Mouse (Mus musculus): Measurements from ENCODE around the gene Slc25a54. TPM values are rescaled to one million over a fixed set of nuclear protein-coding genes. Genes with fewer than 3 reads are reported as not detected.

Slc25a54 gene
- total RNA-seq, 2 experiments from 2014 or later: not detected

DNA sequence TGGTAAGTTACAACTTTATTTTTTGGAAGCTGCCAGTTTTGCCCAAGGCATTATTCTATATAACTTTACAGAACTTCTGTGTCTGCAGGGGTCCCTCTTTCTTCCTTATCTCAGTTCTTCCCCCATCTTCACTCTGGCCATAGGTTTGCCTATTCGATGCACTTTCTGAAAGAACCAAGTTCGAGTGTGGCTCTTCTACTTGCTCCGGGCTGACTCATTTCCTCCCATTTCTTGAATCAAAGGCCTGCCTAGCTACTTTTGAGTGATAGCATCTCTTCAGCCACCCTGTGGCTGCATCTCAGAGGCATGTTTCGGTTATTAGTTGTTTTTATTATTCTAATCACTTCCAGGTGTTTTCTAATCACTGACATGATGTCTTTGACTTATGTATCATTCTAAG lies 43.8 kb downstream of the Slc25a54 start:
- DNase-seq (ENCODE audit: low spot score in 2 of 2): no peak

DNA sequence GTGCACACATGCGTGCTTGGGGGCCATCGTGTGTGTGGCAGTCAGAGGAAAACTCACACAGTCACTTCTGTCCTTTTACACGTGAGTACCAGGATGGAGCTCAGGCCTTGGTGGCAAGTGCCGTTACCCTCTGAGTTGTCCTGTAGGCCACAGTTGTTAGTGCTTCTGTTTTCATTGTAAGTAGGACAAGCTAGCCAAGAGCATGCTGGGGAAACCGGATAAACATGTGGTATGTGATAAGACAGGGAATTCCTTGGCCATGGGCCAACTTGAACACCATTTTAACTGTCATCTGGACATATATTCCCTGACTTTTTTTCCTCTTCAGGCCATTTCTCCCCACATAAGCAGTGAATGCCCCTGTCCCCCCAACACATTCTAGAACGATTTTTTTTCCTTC lies 45.3 kb downstream of the Slc25a54 start:
- DNase-seq (ENCODE audit: low spot score in 2 of 2): no peak

DNA sequence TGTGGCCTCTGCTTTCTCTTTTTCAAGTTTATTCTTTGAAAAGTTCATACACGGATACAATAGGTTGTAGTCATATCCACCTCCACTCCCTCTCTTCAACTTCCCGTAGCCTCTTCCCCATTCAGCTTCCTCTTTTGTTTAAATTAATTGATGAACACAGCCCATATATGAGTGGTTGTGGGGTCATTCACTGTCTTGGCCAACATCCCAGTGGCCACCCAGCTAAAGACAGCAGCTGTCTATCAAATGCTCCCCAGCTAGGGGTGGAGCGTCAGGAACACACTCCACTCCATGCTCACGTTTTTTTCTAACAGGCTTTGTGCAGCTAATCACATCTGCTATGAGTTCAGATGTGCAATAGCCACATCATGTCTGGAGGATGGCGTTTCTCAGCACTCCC lies 49.5 kb downstream of the Slc25a54 start:
- DNase-seq (ENCODE audit: low spot score in 2 of 2): no peak

DNA sequence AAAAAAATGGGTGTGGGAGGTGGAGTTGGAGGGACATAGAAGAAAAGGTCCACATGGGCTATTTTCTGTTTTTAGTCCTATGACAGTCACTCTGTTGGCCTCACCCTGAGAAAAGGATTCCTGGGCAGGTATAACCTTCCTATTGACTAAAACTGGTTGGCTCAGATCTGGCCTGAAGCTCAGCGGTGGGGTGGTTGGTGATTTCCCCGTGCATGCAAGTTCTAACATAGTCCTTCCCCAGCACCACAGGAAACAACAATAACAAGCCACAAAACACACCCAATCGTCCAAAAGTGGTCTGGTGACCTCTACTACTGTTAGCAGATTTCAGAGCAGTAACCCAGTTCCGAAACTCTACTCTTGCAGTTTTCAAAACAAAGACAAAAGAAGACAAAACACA lies 52.7 kb downstream of the Slc25a54 start:
- no peak for DNase-seq (ENCODE audit: low spot score in 2 of 2)

DNA sequence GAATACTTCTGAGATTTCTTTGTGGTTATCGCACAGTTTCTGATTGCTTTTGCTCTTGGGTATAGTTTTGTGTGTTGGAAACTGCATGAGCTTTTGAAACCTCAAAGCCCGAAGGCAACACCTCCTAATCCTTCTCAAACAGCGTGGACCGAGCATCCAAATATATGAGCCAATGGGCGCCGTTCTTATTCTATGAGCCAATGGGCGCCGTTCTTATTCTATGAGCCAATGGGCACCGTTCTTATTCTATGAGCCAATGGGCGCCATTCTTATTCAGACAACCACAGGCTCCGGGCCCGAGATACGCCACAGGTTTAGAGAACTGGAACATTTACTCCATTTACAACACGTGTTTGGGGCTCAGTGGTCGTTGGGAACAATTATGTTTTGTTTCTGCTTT lies 53.8 kb downstream of the Slc25a54 start:
- no peak for DNase-seq (ENCODE audit: low spot score in 2 of 2)

DNA sequence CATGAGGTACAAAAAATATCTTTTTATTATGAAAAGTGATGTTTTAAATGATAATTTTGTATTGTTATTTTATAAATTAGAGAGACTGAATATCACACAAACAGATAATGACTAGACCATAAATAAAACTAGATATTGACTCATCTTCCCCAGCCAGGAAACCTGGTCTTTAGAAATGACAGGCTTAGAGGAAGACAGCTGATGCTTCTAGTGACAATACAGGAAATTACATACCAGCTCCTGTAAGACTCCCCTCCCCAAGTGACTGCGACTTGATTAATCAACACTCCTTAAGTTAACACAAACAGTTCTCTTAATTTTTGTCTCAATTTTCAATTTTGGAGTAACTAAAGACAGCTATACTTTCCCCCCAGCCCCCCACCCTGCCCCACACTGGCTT lies 55.1 kb downstream of the Slc25a54 start:
- no peak for DNase-seq (ENCODE audit: low spot score in 2 of 2)

DNA sequence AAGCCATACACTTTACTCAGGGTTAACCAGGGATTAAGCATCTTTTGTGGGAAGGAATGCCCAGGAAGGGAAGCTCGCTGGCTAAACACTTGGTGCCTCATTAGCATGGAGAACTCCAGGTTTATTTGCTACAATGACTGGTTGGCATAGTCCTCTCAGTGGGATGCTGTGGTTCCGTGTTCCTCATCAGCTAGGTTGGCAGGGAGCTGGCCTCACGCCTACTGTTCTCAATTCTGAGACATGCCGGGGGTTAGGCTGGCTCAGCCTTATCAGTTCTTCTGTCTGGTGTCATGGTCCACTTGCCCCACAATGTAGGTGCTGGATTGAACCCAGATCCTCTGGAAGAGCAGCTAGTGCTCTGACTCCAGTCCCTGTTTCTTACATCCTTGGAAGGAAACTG lies 72.3 kb downstream of the Slc25a54 start:
- no peak for DNase-seq (ENCODE audit: low spot score in 2 of 2)

DNA sequence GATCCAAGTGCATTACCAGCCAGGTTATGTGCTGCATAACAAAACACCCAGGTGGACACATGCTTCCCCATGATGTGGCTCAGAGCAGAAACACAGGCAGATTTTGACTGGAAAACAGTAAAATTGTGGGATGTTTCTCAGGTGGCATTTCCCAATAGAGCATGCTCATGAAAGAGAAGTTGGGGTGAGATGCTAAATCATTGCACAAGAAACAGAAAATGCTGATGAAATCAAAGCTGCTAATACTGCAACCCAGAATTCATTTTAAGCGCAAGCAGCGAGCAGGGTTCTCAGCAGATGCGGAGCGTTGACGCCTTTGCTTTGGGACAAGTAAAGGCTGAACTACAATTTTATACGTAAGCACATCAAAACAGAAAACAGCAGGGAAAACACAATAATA lies 73.1 kb downstream of the Slc25a54 start:
- no peak for DNase-seq (ENCODE audit: low spot score in 2 of 2)

DNA sequence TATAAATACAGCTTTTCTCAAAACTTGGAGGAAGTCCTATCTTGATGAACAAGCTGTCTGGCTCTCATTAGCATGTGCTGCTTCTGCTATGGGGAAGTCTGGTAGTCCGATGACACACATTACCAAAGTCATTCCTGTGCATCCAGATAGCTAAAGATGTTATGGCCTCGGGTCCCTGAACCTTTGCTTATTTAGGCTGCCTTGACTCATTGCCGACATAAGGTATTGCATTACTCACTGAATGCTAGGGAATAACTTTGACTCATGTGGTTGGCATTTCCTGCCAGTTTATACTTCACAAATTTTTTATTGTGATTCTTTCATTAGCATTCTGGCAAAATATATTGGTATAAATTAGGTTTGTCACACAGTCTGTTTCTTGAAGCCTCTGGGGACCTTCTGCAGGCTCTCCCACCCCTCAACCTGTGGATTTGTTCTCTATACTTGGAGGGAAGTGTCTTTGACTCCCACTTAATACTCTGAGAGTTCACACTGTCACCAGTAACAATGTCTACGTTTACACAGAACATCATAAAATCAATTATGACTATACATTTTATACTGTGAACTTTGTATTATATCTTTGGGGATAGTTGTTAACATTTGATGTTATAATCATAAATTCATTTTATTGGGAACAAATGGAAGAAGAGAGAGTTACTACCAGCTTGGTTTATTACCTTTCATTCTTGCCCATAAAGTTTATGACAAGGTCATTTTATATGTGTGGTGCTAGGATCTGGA lies 75.8 kb downstream of the Slc25a54 start:
- DNase-seq (ENCODE audit: low spot score in 2 of 2): no peak

DNA sequence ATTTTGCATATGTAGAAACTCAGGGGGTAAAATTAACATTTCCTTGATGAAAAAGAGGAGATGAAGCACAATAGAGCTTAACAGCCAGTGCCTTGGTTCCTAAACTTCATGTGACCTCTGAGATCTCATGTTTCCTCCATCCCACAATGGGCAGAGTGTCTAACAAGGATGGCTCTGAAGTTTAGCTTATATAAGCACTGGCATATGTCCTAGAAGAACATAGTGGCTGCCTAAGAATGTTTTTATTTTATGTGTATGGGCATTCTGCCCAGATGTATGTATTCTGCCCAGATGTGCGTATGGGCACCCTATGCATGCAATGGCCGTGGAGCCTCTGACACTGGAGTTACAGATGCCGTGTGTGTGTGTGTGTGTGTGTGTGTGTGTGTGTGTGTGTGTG lies 77.2 kb downstream of the Slc25a54 start:
- DNase-seq (ENCODE audit: low spot score in 2 of 2): no peak

DNA sequence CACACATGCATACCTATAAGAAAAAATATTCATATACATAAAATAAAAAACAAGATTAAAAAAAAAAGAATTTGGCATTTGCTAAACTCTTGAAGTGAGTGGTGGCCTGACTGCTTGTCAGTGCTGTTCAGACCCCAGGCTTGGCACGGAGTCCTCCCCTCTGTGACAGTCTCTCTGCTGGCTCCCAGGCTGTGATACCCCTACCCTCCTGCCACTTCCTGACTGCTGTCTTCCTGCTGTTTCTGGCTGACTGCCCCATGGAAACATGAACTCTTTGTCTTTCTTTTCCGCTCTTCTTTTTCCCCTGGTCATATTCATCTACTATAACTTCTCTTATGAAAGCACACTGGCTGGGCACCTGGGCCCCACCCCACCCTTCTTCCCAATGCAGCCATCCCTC lies 83.8 kb downstream of the Slc25a54 start:
- no peak for DNase-seq (ENCODE audit: low spot score in 2 of 2)

DNA sequence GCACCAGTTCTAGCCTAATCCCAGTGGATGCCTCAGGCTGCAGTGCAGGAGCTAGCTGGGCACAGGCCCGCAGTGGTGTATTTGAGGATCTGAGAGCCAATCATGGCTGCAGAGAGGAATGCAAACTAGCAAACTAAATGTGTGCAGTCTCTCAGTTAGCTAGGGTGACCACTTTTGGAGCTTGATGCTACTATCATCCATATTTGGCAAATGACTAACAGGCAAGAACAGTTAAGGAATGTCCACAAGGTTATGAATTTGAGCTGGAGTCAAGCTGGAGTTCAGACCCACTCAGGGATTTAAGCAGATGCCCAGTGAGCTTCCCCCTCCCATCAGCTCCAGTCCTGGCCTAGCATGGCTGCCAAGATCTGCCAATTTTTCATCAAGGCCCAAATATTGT lies 84.4 kb downstream of the Slc25a54 start:
- no peak for DNase-seq (ENCODE audit: low spot score in 2 of 2)

DNA sequence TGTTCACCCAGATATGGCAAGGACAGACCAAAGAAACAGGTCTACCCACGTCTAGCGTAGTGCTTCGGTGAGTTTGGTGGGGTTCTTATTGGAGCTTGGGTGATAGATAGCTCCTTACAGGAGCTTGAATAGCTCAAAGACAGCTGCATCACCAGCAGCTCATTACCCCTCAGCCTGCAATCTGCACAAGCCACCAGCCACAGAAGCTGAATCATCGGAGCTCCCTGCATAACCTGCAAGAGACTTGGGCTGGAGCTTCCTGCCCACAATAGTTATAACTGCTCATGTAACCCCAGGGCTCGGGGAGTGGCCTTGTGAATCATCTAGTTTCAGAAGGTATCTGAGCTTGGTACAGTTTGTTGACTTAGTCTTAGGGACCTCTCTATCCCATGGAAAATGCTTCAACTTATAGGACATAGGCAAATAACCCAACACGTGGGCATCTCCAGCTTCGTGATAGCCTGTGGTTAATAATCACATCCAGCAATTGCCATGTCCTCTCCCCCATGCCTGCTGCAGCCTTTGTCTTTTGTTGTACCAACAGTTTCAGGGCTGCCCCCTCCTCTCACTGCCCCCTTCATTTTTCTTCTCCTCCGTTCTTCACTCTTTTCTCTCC lies 85.1 kb downstream of the Slc25a54 start:
- DNase-seq (ENCODE audit: low spot score in 2 of 2): no peak

Small RNAs within 50 kb of the gene (microRNA-seq; reads per million reads assigned to microRNA genes)
- gene Gm44384: 0 reads per million in 2 experiments

Other genes starting within 250 kb of the Slc25a54 start
- 10 to 100 TPM; 24.7 to 28.4 TPM for gene Stxbp3, start 239.9 kb upstream of the Slc25a54 start, total RNA-seq (2021)
- gene Fndc7, start 190.5 kb upstream of the Slc25a54 start, total RNA-seq (2021): under 1 TPM in 1 of 2 experiments, not detected in 1; 0.10 TPM
- gene Prpf38b, start 168.7 kb upstream of the Slc25a54 start, total RNA-seq (2021): 10 to 100 TPM; 44.4 to 50.6 TPM
- 1 to 10 TPM; 1.6 to 2.5 TPM for gene Henmt1, start 140.6 kb upstream of the Slc25a54 start, total RNA-seq (2021)
- not detected for gene Gm9857, start 140.0 kb upstream of the Slc25a54 start, total RNA-seq (2021)
- gene Fam102b, start 52.9 kb upstream of the Slc25a54 start, total RNA-seq (2021): 10 to 100 TPM; 25.8 to 27.0 TPM
- gene Slc25a24, start 42.7 kb downstream of the Slc25a54 start, total RNA-seq (2021): 1 to 10 TPM; 2.8 to 3.2 TPM